Mouse (Mus musculus) induced T-regulatory cell, adult 2 months (primary cell): ENCODE measurements around the gene Afmid.

Experiments
- DNase-seq: peaks from one replicate; pipeline ENCODE4 v3.0.0-alpha.2; 2012; ENCODE audit warnings: low read depth

Gene Afmid

DNA sequence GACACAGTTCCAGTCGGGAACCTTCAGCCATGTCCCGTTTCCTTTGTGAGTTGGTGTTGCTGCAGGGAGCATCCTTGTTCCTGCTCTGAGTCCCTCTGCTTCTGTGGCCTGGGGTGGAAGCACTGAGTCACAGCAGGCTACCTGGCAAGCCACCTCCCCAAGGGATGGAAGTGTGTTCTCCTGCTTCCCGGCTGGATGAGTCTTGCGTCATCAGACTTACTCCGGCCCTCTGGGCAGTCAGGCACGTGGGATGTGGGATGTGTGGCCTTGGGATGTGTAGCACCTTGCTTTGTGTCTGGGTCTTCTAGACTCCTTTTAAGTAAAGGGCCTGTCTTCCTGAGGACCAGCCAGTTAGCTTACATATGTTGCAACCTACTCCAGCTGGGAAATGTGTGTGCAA, 54.0 kb downstream of the Afmid start:
- DNase-seq = no peak

DNA sequence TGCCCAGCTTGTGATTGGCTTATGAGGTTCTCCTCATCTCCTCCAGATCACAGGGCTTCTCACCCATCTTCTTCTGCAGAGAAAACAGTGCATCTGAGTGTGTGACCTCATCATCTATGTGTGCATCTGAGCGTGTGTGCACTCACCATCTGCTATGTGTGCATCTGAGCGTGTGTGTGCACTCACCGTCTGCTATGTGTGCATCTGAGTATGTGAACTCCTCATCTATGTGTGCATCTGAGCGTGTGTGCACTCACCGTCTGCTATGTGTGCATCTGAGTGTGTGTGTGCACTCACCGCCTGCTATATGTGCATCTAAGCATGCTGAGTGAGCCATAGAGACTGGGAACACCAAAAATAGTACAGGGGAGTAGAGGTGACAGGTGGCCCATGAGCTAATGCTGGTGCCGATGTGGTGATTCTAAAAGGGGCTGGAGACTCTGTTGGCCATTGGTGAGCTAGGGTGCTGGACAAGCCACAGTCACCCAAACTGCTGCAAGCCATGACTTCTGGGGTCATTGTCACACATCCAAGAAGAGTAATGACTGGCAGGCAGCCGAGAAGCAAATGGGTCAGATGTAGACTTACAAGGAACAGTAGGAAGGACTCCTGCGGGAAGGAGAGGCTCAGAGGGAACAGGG, 54.7 kb downstream of the Afmid start:
- DNase-seq = no peak

DNA sequence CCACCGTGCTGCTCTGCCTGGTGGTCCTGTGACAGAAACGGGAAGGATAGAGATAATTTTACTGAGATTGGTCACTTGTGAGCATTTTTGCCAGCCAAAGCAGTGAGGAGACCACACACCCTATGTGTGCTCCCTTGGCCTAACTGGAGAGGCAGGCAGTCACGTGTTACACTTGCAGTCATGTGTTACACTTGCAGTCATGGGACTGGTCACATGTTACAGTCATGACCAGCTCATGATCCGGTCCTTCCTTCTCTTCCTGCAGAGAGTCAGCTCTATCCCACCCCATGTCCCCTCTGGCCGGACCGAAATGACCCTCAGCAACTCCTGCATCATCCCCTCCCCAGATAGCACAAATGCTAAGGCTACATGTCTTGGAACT, 55.2 kb downstream of the Afmid start:
- DNase-seq = no peak

DNA sequence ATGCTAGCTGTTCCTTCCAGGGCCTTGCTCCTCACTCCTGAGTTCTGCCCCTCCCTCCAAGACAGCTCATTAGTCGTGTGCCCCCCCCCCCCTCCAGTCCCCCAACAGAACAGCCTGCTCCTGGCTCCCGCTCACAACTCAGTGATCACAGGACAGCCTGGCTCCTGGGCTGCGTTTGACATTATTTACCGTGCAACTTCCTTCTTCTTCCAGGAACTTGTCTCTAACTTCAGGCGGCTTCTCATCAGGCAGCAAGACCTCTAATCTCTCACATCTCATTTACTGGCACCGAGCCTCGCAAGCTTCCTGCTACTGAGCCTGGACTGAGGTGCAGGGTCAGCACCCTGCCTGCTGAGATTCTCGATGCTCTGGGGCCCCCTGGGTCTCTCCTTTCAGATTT, 56.1 kb downstream of the Afmid start:
- DNase-seq = peak; percentile 68

DNA sequence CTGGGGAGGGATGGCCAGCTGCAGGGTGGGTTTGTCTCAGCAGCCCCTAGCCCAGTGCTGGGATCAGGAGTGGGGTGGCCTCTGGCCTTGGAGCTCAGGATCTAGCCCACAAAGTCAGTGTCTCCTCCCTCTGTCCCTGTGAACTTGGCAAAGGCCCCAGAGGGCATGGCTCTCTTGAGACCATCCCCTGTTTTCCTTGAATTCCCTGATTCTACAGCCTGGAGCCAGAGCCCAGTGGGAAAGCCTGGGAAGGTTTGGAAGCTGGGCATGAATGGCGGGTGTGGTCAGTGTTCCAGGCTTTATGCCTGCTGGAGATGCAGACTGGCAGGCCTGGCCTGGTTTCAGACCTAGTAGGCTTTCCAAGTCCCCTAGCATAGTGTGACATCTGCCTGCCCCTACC, 56.5 kb downstream of the Afmid start:
- no peak for DNase-seq

DNA sequence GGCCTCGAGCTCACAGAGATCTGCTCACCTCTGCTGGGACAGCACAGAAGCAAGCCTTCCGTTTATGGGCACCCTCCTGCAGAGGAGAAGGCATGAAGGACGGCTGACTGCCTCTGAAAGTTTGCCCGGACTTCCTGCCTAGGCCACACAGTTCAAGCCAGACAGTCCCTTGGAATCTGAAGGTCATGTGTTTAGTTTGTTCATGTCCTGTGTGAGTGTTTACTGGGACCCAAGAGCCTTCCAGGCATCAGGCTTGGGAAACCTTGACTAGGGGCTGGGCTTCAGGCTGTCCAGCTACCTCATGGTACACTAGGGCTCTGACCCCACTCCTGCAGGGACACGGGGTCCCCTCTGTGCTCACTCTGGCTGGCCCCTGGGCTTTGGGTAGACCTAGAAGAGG, 60.3 kb downstream of the Afmid start:
- no peak for DNase-seq

DNA sequence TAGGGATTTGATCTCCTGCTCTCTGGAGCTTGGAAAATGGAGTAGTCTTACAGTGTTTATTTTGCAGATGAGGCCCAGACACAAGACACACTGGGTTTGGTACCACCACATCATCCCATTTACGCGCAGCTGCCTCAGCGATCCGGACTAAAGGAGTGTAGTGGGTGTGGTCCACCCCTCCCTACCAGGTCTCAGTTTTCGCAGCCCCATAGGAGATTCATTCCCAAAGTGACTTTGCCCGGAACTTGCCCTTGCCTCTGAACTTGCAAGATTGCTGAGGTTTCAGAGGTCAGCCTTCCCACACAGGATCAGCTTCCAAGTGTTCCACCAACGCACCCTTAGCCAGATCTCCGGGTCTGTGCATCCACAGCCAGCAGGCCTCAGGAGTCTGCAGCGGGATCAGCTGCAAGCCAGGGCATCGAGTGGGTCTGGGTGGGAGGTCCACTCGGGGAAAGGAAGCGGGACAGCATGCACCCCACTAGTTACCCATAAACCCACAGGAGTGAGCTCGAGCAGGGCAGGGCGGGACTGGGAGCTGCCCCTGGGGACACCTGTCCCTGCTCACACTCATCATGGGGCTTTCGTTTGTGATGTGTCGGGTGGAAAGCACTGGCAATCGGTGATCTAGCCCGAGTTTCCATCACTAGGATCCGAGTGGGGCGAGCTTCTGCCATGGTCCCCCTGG, 62.6 kb downstream of the Afmid start:
- DNase-seq = no peak

DNA sequence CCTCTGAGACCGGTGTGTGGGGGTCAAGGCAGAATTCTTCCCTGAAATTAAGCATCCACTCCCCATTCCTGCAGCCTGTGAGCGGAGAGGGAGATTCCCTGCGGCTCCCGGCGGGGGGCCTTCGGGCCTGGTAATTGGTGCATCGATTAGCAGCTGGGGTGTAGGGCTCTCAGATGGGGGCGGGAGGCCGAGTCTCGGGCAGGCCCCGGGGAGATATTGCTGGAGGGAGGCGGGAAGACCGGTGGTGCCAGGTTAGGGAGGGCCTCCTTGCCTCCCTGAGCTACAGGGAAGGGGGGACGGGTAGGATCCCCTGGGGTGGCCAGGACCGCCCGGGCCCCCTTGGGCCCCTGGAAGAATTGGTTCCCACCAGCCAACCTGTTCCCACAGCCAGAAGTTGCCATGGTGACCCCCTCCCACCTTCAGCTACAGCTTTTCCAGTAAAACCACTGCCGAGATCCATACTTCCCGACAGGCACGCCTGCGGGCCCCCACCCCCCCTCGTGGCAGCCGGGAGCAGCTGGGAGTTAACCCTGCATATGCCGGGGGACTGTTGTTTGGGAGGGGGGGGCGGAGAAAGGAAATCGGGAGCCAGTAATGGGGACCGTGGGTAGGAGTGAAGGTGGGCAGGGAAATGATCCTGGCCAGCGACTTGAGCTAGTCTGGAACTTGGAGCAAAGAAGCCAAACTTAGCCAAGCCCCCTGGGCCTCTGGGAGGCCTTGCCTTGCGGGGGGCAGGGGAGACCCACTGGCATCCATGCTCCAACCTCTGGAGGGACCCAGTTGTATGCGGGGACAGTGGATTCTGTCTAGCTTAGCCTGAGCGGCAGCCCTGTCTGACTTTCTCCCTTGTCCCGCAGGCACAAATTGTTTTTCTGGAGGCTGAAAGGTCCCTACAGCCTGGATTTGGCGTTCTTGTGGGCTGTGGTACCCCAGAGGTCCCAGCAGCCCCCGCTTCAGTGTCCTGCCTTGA, 63.4 kb downstream of the Afmid start:
- DNase-seq = no peak
